Mouse (Mus musculus) spleen, adult 18-20 months (tissue): Measurements from ENCODE around the gene Kcne1l.

Source experiments
- DNase-seq, 2 experiments: peaks; one replicate each; pipeline ENCODE4 v3.0.0; 2022; ENCODE audit warnings: mixed read lengths in 2 of 2

Gene Kcne1l

DNA sequence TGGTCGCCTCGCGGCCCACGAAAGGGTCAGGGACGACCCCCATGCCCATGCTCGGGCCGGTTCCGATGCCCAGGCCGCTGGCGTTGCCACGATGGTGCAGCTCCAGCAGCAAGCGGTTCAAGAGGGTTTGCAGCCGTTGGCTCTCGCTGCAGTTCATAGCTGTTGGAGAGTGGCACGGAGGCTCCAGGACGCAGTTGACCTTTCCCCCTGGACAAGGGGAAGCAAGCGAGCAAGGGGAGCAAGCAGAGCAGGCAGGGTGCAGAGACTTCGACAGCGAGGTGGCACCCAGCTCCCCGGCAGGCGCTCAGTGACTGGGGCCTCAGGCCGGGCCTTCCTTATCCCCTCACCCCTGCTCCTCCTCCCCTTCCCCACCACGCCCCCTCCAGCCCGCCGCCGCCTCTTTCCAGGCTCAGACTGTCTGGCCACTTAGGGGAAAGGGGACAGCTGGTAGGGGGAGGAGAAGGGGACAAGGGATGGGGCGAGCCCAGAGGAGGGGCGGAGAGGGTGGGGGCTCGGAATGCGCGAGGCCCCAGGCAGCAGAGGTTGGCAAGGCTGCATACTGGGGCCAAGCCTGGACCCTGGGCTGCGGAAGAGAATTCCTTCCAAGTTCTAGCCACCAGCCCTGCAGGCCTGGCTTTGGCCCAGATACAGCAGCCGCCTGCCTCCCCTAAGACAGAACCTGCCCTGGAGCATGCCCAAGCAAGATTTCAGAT lies at the start of gene Kcne1l:
Gene Kcne1l, minus strand, starts transcription at position 426 of the 713 bp plus-strand sequence.
- no peak for DNase-seq

DNA sequence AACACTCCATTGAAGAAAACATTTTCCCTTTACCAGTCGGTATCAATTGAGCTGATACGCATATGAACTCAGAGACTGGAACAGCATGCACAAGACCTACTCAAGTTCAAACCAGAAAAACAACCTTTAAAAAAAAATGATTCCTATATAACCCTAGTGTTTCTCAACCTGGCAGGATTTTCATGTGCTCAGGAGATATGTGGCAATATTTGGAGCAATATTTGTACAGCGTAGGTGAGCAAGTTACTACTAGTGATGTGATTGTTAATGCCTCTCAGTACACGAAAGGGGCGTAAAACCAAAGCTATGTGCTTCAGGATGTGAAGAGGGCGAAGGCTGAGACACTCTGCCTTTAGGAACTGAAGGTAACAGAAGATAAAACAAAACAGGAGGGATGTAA lies 30.1 kb upstream of the Kcne1l start:
- DNase-seq: no peak

DNA sequence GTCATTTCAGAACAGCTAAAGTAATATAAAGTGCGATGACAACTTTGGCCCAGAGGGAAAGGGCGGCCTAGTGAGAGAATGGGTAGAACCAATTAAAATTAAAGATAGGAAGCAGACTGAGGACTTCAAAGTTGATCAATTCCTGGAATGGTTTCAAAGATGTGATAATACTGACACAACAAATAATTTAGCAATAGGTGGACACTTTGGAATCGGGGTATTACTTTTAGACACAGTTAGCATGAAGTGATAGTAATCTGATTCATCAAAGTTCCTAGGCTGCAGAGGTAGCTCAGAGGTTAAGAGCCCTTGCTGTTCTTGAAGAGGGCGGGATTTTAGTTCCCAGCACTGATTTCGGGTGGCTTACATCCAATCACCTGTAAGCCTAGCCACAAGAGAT lies 29.4 kb upstream of the Kcne1l start:
- no peak for DNase-seq

DNA sequence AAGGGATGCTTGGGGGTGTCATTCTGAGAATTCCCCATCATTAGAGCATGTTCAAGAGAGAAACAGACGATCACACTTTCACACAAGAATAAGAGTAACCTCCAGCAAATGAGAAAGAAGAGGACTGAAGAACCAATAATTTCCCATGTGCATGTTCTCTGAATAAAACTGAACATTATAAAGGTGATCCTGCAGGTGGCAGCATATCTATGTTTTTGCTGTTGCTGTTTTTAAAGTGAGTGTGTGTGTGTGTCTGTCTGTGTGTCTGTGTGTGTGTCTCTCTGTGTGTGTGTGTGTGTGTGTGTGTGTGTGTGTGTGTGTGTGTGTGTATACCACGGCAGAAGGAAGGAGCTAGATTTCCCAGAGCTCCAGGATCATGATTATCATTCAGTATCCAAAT lies 19.7 kb upstream of the Kcne1l start:
- no peak for DNase-seq

DNA sequence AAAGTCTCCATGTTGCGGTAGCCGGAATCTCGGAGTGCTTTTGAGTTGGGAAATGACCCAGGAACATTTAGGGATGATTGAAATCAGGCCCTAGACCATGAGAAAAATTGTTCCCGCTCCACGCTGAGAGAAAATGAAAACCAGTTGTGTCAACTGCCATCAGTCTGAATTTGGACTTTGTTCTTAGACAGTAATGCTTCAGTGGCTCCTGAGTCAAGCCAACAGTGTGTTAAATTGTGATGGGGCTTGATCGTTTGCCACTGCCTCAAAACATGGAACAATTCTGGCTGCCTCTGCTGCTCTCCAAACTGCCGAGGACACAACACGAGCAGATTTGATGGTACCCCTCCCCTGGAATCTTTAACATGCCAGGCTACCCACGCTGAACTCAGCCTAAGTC lies 10.0 kb upstream of the Kcne1l start:
- DNase-seq: no peak

DNA sequence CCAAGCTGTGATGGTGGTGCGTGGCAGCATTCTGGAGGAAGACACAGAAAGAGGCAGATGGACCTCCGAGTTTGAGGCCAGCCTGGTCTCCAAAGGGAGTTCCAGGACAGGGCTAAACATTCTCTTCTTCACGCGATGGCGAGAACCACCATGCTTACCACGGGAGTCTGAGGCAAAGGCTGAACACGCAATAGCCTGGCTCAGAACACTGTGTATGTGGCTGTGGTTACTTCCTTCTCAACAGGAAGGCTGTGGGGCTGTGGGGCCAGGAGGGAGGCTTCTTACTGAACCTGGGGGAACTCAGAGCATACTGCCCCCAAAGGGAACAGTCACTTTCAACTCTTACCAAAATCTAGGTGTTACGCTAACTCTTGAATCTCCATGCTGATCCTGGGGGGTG lies 9.2 kb upstream of the Kcne1l start:
- no peak for DNase-seq

DNA sequence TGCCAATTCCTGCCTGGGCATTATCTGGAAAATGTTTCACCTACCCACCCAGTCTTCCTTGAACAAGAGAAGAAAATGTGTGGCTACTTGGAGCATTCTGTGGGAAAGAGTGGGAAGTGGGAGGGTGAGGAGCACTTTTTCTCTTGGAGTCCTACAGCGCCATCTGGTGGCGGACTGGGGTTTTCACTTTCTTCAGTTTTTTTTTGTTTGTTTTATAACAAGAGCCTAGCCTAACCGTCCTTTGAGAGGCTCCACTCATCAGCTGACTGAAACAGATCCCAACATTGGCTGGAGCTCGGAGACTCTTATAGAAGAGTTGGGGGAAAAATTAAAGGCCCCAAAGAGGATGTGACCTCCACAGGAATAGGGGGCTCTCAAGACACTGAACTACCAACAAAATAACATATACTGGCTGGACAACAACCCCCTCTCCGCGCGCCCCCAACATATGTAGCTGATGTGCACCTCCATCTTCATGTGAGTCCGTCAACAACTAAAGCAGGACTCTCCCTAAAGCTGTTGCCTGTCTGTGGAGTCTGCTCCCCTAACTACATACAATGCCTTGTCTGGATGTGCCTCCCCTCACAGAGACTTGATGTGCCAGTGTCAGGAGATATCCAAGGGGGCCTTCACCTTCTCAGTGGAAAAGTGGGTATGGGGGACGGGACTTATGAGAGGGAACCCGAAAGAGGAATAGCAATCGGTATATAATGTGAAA lies 8.4 kb upstream of the Kcne1l start:
- DNase-seq: peak in 1 of 2 experiments; percentile 35

DNA sequence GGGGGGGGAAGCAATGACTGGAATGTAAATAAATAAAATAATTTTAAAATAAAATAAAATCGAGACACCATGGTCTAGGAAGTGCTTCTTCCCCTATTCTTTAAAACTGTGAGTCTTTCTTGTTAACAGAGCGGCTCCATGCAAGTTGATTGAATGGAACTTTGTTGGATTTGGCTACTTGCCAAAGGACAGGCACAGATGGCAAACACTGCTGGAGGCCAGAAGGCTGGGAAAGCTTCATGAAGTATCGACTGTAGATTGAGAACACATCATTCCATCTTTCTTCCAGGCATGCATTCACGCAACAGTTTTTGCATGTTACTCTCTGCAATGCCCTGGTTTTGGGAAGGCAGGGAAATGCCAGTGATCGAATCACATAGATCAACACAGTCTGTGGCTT lies 4.3 kb upstream of the Kcne1l start:
- DNase-seq: no peak

DNA sequence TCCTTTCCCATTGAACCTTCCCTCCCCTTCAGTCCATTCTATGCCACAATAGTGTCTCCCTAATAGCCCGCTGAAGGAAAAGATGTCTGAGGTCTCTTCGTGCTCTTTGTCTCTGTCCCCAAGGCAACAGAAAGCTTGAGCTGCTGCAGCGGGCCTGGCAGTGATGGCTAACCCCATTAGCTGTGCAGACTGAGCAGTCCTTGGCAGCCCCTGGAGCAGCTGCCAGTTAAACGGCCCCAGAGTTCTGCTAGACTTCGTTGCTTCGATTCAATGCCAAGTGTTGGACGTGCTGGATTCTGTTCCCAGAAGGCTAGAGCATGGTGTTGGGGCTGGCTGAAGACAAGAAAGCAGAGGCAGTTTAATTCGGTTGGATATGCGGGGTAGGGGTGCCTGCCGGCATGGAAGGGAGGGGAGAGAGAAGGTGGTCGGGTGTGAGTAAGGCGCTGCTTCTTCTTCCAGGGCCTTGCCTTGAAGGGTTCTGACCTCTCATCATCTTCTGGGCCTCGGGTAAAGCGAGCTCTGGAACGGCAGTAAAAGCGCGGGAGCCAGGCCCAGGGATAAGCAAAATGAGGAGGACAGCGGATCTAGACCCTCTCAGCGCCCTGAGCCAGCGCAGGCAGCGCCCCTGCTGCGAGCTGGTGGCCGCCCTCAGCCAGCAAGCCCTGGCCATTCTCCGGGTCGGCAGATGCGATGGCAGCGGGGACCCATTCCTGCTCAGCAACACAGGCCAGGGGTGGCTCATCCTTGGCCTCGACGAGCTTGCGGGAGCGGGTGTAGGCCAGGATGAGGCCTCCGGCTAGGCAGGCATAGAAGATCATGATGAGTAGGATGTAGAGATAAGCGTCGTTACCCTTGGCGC lies 855 bp downstream of the Kcne1l start:
- no peak for DNase-seq

DNA sequence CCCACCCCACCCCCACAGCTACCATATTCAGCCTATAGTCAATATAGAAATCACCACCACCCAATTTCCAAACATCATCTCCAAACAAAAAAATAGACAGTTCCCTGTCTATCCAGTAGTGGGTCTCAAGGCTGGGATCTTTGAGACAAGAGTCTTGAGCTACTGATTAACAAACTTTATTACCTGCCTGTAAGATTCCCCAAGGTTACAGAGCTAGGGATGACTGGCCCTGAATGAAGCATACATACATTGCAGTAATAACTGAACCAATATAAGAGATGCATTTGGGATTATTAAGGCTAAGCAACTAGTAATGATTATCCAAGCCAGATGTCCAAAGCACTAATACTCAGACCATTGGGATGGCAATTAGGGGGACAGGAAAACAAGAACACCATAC lies 1.5 kb downstream of the Kcne1l start:
- DNase-seq: no peak

DNA sequence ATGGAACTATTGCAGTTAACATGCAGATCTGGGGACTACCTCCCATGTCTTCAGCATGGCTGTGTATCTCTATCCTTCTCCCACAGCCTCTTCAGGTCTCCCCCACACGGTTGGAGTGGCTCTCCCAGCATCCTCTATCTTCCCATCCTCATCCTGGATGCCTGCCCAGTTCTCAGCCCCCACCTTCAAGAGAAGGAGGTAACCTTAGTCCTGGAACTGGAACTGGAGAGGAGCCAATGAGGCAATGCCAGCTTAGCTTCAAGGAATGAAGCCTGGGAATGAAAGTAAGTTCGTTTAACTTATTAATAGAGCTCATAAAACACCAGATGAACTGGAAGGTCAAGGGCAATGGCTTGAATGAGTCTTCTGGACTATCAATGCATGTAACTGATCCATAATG lies 2.6 kb downstream of the Kcne1l start:
- DNase-seq: no peak

DNA sequence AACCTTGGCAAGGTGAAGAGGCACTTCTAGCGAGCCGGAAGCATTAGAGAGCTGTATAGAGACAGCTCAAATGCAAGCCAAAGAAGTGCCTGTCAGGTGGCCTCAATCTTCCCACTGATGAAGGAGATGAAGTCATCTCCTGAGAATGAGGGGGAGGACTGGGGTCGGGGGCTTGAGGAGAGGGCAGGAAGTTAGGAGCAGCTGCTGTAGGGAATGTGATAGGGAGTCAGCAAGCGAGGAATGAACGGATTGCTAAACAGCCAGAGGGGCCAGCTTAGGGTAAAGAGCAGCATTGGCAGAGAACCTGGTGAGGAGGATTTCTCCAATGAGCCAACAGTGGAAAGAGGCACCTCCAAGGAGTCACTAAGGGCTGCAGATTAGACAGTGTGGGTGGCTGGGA lies 20.2 kb downstream of the Kcne1l start:
- DNase-seq: no peak

DNA sequence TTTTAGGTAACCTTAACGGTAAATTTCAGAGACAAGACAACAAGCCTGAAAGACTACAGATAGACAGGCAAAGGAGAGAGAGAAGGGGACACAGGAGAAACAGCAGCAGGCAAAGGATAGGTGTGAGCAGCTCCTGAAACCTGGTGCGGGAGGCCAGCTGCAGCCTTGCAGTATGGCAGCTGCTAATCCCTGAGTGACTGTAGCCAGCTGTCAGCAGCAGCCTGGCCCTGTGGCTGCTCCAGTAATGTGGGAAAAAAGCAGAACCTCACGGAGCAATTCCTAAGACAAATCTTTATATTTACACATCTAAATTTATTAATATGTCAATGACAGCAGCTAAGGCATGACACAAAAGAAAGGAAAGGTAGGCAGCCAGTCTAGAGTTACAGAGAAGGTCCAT lies 29.5 kb downstream of the Kcne1l start:
- DNase-seq: no peak

DNA sequence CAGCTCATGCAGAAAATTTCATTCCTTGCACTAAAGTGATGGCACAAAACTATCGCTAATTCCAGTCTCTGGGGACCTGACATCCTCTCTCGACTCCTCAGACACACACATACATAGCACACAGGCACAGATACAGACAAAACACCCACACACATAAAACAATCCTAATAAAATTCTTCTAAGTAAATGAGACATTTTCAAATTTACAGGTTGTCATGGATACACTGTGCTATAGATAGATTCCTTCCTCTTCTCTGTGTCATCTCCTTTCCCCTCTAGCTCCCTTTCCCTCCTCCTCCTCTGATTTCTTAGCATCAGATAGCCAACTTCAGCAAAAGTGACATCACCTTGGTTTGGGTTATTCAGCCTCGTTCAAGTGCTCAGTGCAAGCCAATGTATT lies 30.1 kb downstream of the Kcne1l start:
- DNase-seq: no peak
